Mouse (Mus musculus): ENCODE data around the gene Ift81. TPM values are rescaled to one million over a fixed set of nuclear protein-coding genes. Genes with fewer than 3 reads are reported as not detected.
A peak's percentile ranks its signal among the peaks of the same experiment; 100 is the strongest.

Gene Ift81
- polyA plus RNA-seq, 1 experiment from 2014 or later: 71.6 TPM

DNA sequence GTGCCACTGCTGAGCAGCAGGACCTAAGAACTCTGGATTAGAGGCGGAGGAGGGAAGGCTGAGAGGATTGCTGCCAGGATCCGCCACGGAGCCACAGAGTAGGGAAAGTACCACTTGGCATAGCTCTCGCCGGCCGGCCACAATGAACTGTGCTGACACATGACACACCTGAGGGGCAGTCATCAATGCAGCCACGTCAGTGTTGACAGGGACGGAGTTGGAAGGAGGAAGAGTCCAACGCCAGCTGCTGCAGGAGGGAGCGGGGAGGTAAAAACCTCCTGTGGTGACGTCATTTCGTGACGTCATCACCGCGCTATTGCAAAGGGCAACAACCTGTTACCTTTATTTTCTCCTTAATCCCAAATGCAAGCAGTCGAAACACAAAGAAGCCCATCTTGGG lies 22.6 kb upstream of the Ift81 start:
- no peaks in the 10 kb centered on the region for H3K36me3 ChIP-seq (ENCODE audit: control insufficient read depth, insufficient read depth, low read length)
- peak overlapping the region; percentile 27 for H3K4me3 ChIP-seq (ENCODE audit: low read depth, low read length)
- peak overlapping the region; percentile 47 for H3K4me2 ChIP-seq (ENCODE audit: low read length)
- no peaks in the 10 kb centered on the region for H3K9me3 ChIP-seq (replicated peaks; ENCODE audit: control insufficient read depth, low read length, poor library complexity, severe bottlenecking)
- no peaks in the 10 kb centered on the region for H3K4me1 ChIP-seq (ENCODE audit: control insufficient read depth, insufficient read depth, low read length)
- WGBS: 43% methylated on average over 16 of the region's 16 CpGs
- H3K9ac ChIP-seq (ENCODE audit: low read depth, low read length): 0 out of 2 replicates have a peak overlapping the region, but pooled peaks have one; percentile 15
- no peak for ATAC-seq
- H3K27me3 ChIP-seq (ENCODE audit: control insufficient read depth, insufficient read depth, low read depth, low read length): no peaks in the 10 kb centered on the region
- H3K27ac ChIP-seq (ENCODE audit: low read length): no peak overlapping the region

DNA sequence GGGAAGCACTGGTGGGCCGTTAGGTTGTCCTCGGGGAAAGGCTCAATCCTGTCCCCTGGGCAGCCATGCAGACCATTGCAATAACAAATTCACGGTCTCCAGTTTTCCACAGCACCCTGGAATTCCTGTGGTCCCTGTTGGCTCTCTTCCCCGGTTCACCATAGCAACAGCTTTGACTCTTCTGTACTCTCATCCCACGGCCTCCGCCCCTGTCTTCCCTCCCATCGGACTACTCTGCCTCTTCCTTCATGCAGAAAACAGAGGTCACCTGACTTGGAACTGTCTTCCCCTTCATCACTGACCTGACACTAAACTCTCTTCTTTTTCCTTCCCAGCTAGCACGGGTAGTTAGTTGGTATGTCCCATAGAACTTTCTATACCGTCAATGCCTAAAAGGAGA lies 22.0 kb upstream of the Ift81 start:
- no peaks in the 10 kb centered on the region for H3K36me3 ChIP-seq (ENCODE audit: control insufficient read depth, insufficient read depth, low read length)
- no peak overlapping the region for H3K27ac ChIP-seq (ENCODE audit: low read length)
- H3K4me1 ChIP-seq (ENCODE audit: control insufficient read depth, insufficient read depth, low read length): no peaks in the 10 kb centered on the region
- 68% methylated on average over 9 of the region's 9 CpGs for WGBS
- H3K27me3 ChIP-seq (ENCODE audit: control insufficient read depth, insufficient read depth, low read depth, low read length): no peaks in the 10 kb centered on the region
- H3K4me2 ChIP-seq (ENCODE audit: low read length): no peak overlapping the region
- H3K9ac ChIP-seq (ENCODE audit: low read depth, low read length): no peak overlapping the region
- H3K9me3 ChIP-seq (replicated peaks; ENCODE audit: control insufficient read depth, low read length, poor library complexity, severe bottlenecking): no peaks in the 10 kb centered on the region
- H3K4me3 ChIP-seq (ENCODE audit: low read depth, low read length): no peak overlapping the region
- ATAC-seq: no peak

DNA sequence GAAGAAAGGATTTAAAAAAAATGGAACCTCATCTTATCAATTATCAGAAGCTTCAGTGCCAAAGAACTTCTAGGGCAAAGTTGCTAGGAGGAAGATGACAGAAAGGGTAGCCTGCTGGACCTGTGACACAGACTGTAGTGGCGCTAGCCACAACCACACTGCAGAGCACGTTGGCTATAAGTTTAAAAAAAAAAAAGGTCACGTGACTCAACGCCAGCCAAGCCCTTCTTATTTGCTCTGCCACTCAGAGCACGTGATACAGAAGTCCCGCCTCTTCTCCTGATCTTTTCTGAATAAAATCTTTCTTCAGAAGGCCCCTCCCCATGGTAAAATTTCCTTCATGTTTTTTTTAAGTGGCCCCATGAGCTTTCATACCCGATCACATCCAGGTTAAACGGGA lies 20.9 kb upstream of the Ift81 start:
- no peak overlapping the region for H3K9ac ChIP-seq (ENCODE audit: low read depth, low read length)
- H3K4me2 ChIP-seq (ENCODE audit: low read length): no peak overlapping the region
- no peaks in the 10 kb centered on the region for H3K9me3 ChIP-seq (replicated peaks; ENCODE audit: control insufficient read depth, low read length, poor library complexity, severe bottlenecking)
- H3K36me3 ChIP-seq (ENCODE audit: control insufficient read depth, insufficient read depth, low read length): no peaks in the 10 kb centered on the region
- 81% methylated on average over 8 of the region's 8 CpGs for WGBS
- no peak overlapping the region for H3K4me3 ChIP-seq (ENCODE audit: low read depth, low read length)
- H3K27me3 ChIP-seq (ENCODE audit: control insufficient read depth, insufficient read depth, low read depth, low read length): no peaks in the 10 kb centered on the region
- no peaks in the 10 kb centered on the region for H3K4me1 ChIP-seq (ENCODE audit: control insufficient read depth, insufficient read depth, low read length)
- ATAC-seq: no peak
- no peak overlapping the region for H3K27ac ChIP-seq (ENCODE audit: low read length)

DNA sequence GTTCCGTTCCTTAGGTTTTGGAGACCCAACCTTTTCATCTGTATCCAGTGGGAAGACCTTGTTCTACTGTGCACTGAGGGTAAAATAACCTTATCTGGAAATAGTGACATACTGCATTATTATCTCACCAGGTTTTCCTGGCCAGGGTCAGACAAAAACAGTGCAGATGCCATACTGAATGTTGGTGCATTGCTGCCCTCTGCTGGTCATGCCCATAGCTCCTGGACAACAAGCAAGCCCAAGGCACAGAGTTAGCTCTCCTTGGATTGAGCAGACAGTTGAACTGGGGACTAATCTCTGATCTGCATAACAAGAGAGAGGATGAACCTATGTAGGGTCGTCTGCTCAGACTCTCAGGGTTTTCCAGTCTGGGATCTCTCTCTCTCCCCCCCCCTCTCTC lies 12.9 kb upstream of the Ift81 start:
- 37% methylated on average over 2 of the region's 2 CpGs for WGBS
- no peaks in the 10 kb centered on the region for H3K36me3 ChIP-seq (ENCODE audit: control insufficient read depth, insufficient read depth, low read length)
- no peak overlapping the region for H3K4me2 ChIP-seq (ENCODE audit: low read length)
- peak; percentile 76 for ATAC-seq
- H3K9me3 ChIP-seq (replicated peaks; ENCODE audit: control insufficient read depth, low read length, poor library complexity, severe bottlenecking): no peaks in the 10 kb centered on the region
- no peak overlapping the region for H3K27ac ChIP-seq (ENCODE audit: low read length)
- H3K27me3 ChIP-seq (ENCODE audit: control insufficient read depth, insufficient read depth, low read depth, low read length): no peaks in the 10 kb centered on the region
- no peaks in the 10 kb centered on the region for H3K4me1 ChIP-seq (ENCODE audit: control insufficient read depth, insufficient read depth, low read length)
- no peak overlapping the region for H3K4me3 ChIP-seq (ENCODE audit: low read depth, low read length)
- no peak overlapping the region for H3K9ac ChIP-seq (ENCODE audit: low read depth, low read length)

DNA sequence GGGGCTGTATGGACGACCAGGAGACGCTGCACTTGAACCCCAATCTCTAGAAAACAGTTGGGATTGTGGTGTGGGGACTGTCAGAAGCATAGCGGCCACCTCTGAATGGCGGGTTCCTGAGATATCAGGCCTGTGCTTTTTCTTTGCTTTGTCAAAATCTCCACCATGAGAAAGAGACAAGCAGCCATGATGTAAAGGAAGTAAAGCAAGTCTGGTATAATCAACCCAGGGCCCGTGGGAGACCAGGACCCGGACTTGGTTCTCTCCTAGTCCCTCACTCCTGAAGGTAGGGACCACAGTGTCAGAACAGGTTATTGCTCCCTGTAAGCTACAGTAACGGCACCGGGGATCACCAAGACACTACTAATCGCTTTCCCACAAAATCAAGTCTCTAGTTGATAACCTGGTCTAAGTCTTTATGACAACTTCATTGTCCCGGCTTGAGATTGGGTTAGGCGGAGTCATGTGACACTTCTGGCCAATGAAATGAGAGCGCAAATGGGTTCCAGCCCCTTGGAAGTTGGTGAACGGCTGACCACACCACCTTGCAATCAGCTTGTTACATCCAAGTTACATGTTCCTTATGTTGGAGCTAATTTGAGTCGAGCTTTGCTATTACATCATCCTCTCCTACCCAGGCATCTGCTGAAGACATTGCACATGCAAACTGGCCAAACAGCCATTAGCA lies 11.4 kb upstream of the Ift81 start:
- WGBS: 89% methylated on average over 14 of the region's 14 CpGs

DNA sequence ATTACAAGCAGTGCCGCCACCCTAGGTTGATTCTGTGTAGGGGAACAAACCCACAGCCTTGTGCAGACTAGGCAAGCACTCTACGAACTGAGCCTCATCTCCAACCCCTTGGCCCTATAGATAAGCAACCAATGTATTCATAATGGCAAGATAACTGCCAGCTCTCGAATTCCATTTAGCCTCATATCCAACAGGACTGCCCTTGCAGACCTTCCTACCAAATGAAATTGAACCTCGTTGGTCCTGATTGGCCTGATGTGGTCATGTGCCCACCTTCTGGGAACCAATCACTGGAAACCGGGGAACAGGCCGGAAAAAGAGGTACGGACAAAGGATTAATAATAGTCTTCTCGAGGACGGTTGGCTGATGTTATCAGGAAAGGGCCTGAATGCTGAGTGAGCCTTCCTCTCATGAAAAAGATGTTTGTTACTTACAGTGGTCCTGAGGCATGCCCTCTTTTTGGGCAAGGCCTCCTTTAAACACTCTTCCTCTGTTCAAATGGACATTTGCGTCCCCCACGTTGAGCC lies 10.7 kb upstream of the Ift81 start:
- Histone ChIP-seq H3K4me2 (ENCODE audit: low read length) (no peak overlapping the region), H3K27me3 (ENCODE audit: control insufficient read depth, insufficient read depth, low read depth, low read length) (no peaks in the 10 kb centered on the region), H3K4me1 (ENCODE audit: control insufficient read depth, insufficient read depth, low read length) (0 out of 2 replicates have a peak, but pooled peaks cover 2% of the 10 kb centered on the region), H3K27ac (ENCODE audit: low read length) (no peak overlapping the region), H3K9me3 (replicated peaks; ENCODE audit: control insufficient read depth, low read length, poor library complexity, severe bottlenecking) (no peaks in the 10 kb centered on the region), H3K36me3 (ENCODE audit: control insufficient read depth, insufficient read depth, low read length) (no peaks in the 10 kb centered on the region), H3K9ac (ENCODE audit: low read depth, low read length) (no peak overlapping the region), H3K4me3 (ENCODE audit: low read depth, low read length) (no peak overlapping the region)
- 83% methylated on average over 11 of the region's 11 CpGs for WGBS
- ATAC-seq: no peak

More for the DNA sequence above, 11.4 kb upstream of the Ift81 start:
- Histone ChIP-seq H3K4me3 (ENCODE audit: low read depth, low read length) (no peak overlapping the region), H3K9me3 (replicated peaks; ENCODE audit: control insufficient read depth, low read length, poor library complexity, severe bottlenecking) (no peaks in the 10 kb centered on the region), H3K36me3 (ENCODE audit: control insufficient read depth, insufficient read depth, low read length) (no peaks in the 10 kb centered on the region), H3K27ac (ENCODE audit: low read length) (no peak overlapping the region), H3K9ac (ENCODE audit: low read depth, low read length) (no peak overlapping the region), H3K27me3 (ENCODE audit: control insufficient read depth, insufficient read depth, low read depth, low read length) (no peaks in the 10 kb centered on the region), H3K4me1 (ENCODE audit: control insufficient read depth, insufficient read depth, low read length) (0 out of 2 replicates have a peak, but pooled peaks cover 2% of the 10 kb centered on the region), H3K4me2 (ENCODE audit: low read length) (no peak overlapping the region)
- ATAC-seq: no peak

DNA sequence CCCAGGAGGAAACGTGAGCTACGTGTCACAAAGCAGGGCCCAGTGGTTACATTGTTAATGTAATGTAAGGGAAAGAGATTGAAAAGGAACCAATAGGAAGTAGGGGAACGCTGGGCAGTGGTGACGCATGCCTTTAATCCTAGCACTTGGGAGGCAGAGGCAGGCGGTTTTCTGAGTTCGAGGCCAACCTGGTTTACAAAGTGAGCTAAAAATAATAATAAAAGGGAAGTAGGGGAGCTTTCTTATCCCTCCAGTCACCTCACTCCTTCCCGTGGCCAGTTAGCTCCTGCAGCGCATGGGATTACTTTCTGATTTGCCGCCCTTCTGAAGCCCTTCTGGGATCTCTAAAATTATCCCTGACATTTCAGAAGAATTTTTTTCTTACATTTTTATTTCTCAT lies 9.5 kb upstream of the Ift81 start:
- no peak overlapping the region for H3K9ac ChIP-seq (ENCODE audit: low read depth, low read length)
- no peaks in the 10 kb centered on the region for H3K27me3 ChIP-seq (ENCODE audit: control insufficient read depth, insufficient read depth, low read depth, low read length)
- no peak overlapping the region for H3K27ac ChIP-seq (ENCODE audit: low read length)
- no peaks in the 10 kb centered on the region for H3K36me3 ChIP-seq (ENCODE audit: control insufficient read depth, insufficient read depth, low read length)
- no peaks in the 10 kb centered on the region for H3K9me3 ChIP-seq (replicated peaks; ENCODE audit: control insufficient read depth, low read length, poor library complexity, severe bottlenecking)
- ATAC-seq: no peak
- H3K4me1 ChIP-seq (ENCODE audit: control insufficient read depth, insufficient read depth, low read length): 0 out of 2 replicates have a peak, but pooled peaks cover 2% of the 10 kb centered on the region
- 71% methylated on average over 9 of the region's 9 CpGs for WGBS
- no peak overlapping the region for H3K4me3 ChIP-seq (ENCODE audit: low read depth, low read length)
- H3K4me2 ChIP-seq (ENCODE audit: low read length): no peak overlapping the region

DNA sequence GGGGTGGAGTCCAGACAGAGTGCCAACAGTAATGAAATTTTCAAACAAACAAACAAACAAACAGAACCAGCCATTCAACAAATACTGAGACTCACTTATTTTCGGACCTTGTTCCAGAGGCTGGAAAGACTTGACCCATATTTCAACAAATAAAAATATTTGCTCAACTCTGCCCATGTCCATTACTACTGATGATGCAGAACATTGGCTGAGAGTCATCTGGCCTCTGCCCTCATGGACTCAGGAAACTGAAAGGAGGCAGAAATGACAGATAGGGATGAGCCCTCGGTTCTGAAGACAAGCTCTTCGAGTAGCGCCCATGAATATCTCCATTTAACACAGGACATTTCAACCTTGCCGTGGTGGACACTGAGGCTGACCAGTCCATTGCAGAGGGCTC lies 8.2 kb upstream of the Ift81 start:
- Histone ChIP-seq H3K27ac (ENCODE audit: low read length) (no peak overlapping the region), H3K36me3 (ENCODE audit: control insufficient read depth, insufficient read depth, low read length) (no peaks in the 10 kb centered on the region), H3K4me3 (ENCODE audit: low read depth, low read length) (no peak overlapping the region), H3K4me2 (ENCODE audit: low read length) (no peak overlapping the region), H3K9ac (ENCODE audit: low read depth, low read length) (no peak overlapping the region), H3K27me3 (ENCODE audit: control insufficient read depth, insufficient read depth, low read depth, low read length) (no peaks in the 10 kb centered on the region), H3K4me1 (ENCODE audit: control insufficient read depth, insufficient read depth, low read length) (0 out of 2 replicates have a peak, but pooled peaks cover 2% of the 10 kb centered on the region), H3K9me3 (replicated peaks; ENCODE audit: control insufficient read depth, low read length, poor library complexity, severe bottlenecking) (no peaks in the 10 kb centered on the region)
- 89% methylated on average over 5 of the region's 5 CpGs for WGBS
- no peak for ATAC-seq

DNA sequence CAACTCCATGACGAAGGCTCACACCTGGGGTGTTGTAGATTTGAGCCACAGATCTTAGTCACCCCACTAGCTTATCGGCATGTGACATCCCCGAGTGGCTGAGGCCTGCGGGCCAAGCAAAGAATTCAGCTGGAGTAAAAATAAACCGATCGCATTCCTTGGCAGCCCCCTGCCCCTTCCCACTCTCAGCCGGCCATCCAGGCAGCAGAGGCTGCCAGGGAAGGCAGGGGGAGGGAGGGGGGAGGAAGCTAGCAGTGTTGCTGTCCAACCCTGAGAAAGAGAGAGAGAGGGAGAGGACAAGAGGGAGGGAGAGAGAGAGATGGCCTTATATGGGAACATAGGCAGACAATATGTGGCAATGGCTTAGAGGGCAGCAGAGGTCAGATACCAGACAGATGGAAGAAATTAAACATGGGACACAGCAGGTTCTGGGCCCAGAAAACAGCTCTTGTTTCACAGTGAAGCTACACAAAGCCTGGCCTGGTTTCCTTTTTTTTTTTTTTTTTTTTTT lies 7.1 kb upstream of the Ift81 start:
- Histone ChIP-seq H3K4me2 (ENCODE audit: low read length) (no peak overlapping the region), H3K27me3 (ENCODE audit: control insufficient read depth, insufficient read depth, low read depth, low read length) (no peaks in the 10 kb centered on the region), H3K36me3 (ENCODE audit: control insufficient read depth, insufficient read depth, low read length) (no peaks in the 10 kb centered on the region), H3K9ac (ENCODE audit: low read depth, low read length) (no peak overlapping the region), H3K27ac (ENCODE audit: low read length) (no peak overlapping the region), H3K4me1 (ENCODE audit: control insufficient read depth, insufficient read depth, low read length) (0 out of 2 replicates have a peak, but pooled peaks cover 2% of the 10 kb centered on the region), H3K4me3 (ENCODE audit: low read depth, low read length) (no peak overlapping the region), H3K9me3 (replicated peaks; ENCODE audit: control insufficient read depth, low read length, poor library complexity, severe bottlenecking) (no peaks in the 10 kb centered on the region)
- ATAC-seq: no peak
- WGBS: 25% methylated on average over 7 of the region's 7 CpGs
